Mouse (Mus musculus) small intestine, adult 2 months (tissue): ENCODE data around the gene Mafb. TPM values are rescaled to one million over a fixed set of nuclear protein-coding genes. Genes with fewer than 3 reads are reported as not detected.

Experiments
- H3K27ac ChIP-seq: fragments of 200-500 bp; 2 replicates; pipeline ENCODE4 v1.5.1; 2012; ENCODE audit warnings: low read depth, low read length, control low read depth, inconsistent platforms; ENCODE audit not compliant: insufficient read depth
- H3K27me3 ChIP-seq: fragments of 200-500 bp; 2 replicates; pipeline ENCODE4 v1.6.1; 2012; ENCODE audit warnings: mild to moderate bottlenecking, moderate library complexity, low read length, inconsistent platforms; ENCODE audit not compliant: control insufficient read depth, insufficient read depth
- H3K36me3 ChIP-seq: fragments of 200-500 bp; 2 replicates; pipeline ENCODE4 v1.6.1; 2012; ENCODE audit warnings: mild to moderate bottlenecking, low read length, control low read depth, inconsistent platforms; ENCODE audit not compliant: control insufficient read depth, insufficient read depth
- H3K4me1 ChIP-seq: fragments of 200-500 bp; 2 replicates; pipeline ENCODE4 v1.6.1; 2012; ENCODE audit warnings: low read length, inconsistent platforms, mixed read lengths; ENCODE audit not compliant: control insufficient read depth, insufficient read depth, insufficient read length
- H3K4me3 ChIP-seq: fragments of 200-500 bp; 2 replicates; pipeline ENCODE4 v1.5.1; 2012; ENCODE audit warnings: low read depth, mild to moderate bottlenecking, control low read depth, inconsistent platforms, low read length, moderate library complexity
- CTCF ChIP-seq: fragments of 200-500 bp; IDR thresholded peaks from 2 replicates; pipeline ENCODE4 v1.5.1; 2012; ENCODE audit warnings: low read depth, mild to moderate bottlenecking, control low read depth, inconsistent platforms, low read length, moderate library complexity, mixed read lengths; ENCODE audit not compliant: insufficient replicate concordance, insufficient read length; ENCODE audit errors: extremely low read depth
- POLR2A ChIP-seq: fragments of 200-500 bp; IDR thresholded peaks from 2 replicates; pipeline ENCODE4 v1.6.1; 2012; ENCODE audit warnings: low read depth, mild to moderate bottlenecking, control low read depth, inconsistent platforms, low read length, moderate library complexity
- WGBS: fragments of 180-500 bp; shearing (Covaris S2); methylation state at CpG from one replicate; pipeline ENCODE4 v1.1.7; 2018; 5-methylcytosine and 5-hydroxymethylcytosine counted together
- polyA plus RNA-seq: library from polyadenylated mRNA; depleted of rRNA; stranded (reverse); fragments of >200 nt; gene quantifications from 2 replicates; pipeline ENCODE4 v1.2.3, GENCODE M21; 2012

The Mafb gene
- polyA plus RNA-seq, 1 experiment: 65.6 TPM

- peaks cover 37% of the 10 kb centered on the region; the same call in 1 of the 2 replicates for H3K4me1 ChIP-seq
- WGBS: 45% methylated on average over 2 of the region's 2 CpGs
- no peak for TF ChIP-seq CTCF
- no peak for TF ChIP-seq POLR2A
- no peaks in the 10 kb centered on the region for H3K27me3 ChIP-seq
- no peak overlapping the region for H3K27ac ChIP-seq
- H3K4me3 ChIP-seq: no peak overlapping the region
- no peaks in the 10 kb centered on the region for H3K36me3 ChIP-seq
Observed at GRCm38 (mm10) chr2:160336053-160336452, 30.8 kb downstream of the Mafb start.

GRCm38 (mm10) chr2:160335043-160335442, 31.8 kb downstream of the Mafb start:
- H3K4me3 ChIP-seq: no peak overlapping the region
- H3K27me3 ChIP-seq: no peaks in the 10 kb centered on the region
- WGBS: 0% methylated on average over 1 of the region's 1 CpGs
- H3K27ac ChIP-seq: no peak overlapping the region
- TF ChIP-seq POLR2A (no peak), CTCF (no peak)
- H3K36me3 ChIP-seq: no peaks in the 10 kb centered on the region
- H3K4me1 ChIP-seq: peaks cover 30% of the 10 kb centered on the region; the same call in 1 of the 2 replicates

- Histone ChIP-seq H3K4me1 (peaks cover 25% of the 10 kb centered on the region; the same call in 1 of the 2 replicates), H3K27me3 (no peaks in the 10 kb centered on the region), H3K4me3 (no peak within 1 kb of the TSS), H3K36me3 (no peaks in the 10 kb centered on the region), H3K27ac (peak within 1 kb of the TSS; percentile 96)
- no peak for TF ChIP-seq CTCF
- TF ChIP-seq POLR2A: no peak
- WGBS: 29% methylated on average over 4 of the region's 4 CpGs
Observed at GRCm38 (mm10) chr2:160334111-160334661, 32.7 kb downstream of the Mafb start, which contains the start of gene Gm826. Gene Gm826, minus strand, starts transcription at chr2:160334162.

DNA sequence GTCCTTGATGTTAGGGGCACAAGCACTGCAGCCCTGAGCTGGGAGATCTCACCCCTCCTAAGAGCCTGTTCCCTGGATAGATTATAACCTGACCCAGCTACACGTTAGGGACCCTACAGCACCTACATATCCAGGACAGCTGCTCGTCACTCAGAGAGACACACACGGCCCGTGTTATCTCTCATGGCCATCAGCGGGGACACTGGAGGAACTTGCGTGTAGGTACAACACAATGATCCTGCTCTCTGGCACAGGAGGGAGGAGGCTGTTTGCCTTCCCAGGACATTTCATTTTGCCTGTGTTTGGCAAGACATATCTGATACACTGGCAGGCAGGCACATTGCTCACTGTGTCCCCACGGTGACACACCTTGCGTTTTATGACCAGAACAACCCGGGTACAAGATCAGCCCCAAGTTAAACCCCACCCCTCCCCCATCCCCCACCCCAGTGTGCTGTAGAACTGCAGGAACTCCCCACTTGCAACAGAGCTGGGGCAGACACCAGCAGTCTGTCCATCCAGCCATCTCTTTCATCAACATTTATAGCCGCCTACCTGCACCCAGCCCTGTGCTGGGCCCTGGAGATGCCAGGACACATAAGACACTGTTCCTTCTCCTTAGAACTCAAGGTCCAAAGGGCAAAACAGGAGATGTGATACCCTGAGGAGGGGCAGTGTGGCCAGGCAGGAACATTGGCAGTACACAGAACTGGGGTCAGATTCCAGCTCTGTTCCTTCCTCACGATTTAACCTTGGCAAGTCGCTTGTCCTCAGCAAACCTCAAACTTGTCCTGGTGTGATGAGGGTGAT, 34.1 kb downstream of the Mafb start:
- TF ChIP-seq CTCF: no peak
- peak; percentile 26; the same call in 1 of the 2 replicates for TF ChIP-seq POLR2A
- Histone ChIP-seq H3K27ac (peak overlapping the region; percentile 99), H3K4me1 (peaks cover 25% of the 10 kb centered on the region; the same call in 1 of the 2 replicates), H3K27me3 (no peaks in the 10 kb centered on the region), H3K4me3 (peak overlapping the region; percentile 16; the same call in 1 of the 2 replicates), H3K36me3 (no peaks in the 10 kb centered on the region)
- WGBS: 27% methylated on average over 12 of the region's 12 CpGs

- Histone ChIP-seq H3K27me3 (no peaks in the 10 kb centered on the region), H3K4me3 (no peak overlapping the region), H3K36me3 (no peaks in the 10 kb centered on the region), H3K4me1 (peaks cover 23% of the 10 kb centered on the region; the same call in 1 of the 2 replicates), H3K27ac (no peak overlapping the region)
- TF ChIP-seq POLR2A (no peak), CTCF (no peak)
- 83% methylated on average over 9 of the region's 9 CpGs for WGBS
Observed at GRCm38 (mm10) chr2:160328886-160329285, 38.0 kb downstream of the Mafb start.

GRCm38 (mm10) chr2:160327716-160328115, 39.1 kb downstream of the Mafb start:
- TF ChIP-seq CTCF (no peak), POLR2A (no peak)
- H3K27me3 ChIP-seq: no peaks in the 10 kb centered on the region
- no peak overlapping the region for H3K27ac ChIP-seq
- H3K4me1 ChIP-seq: peaks cover 14% of the 10 kb centered on the region; the same call in 1 of the 2 replicates
- no peak overlapping the region for H3K4me3 ChIP-seq
- no peaks in the 10 kb centered on the region for H3K36me3 ChIP-seq
- WGBS: 83% methylated on average over 4 of the region's 4 CpGs

DNA sequence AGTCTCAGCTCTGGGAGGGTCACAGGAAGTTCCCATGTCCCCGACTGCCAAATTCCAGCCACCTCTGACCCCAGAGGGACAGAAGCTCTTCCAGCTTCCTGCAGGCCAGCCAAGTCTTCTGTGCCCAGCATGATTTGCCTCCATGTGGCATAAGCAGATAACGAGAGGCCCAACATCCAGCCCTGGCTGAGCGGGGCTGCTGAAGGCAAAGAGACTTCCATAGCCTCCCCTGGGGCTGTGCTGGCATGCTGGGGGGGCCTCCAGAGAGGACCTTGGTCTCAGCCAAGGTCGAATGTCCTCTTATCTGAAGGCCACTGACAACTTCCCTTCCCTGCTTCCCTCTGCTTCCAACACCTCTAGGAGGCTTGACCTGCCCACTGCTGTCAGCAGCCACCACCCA, 39.7 kb downstream of the Mafb start:
- no peak overlapping the region for H3K4me3 ChIP-seq
- no peak overlapping the region for H3K27ac ChIP-seq
- WGBS: 47% methylated on average over 4 of the region's 4 CpGs
- no peaks in the 10 kb centered on the region for H3K36me3 ChIP-seq
- peaks cover 12% of the 10 kb centered on the region; the same call in 1 of the 2 replicates for H3K4me1 ChIP-seq
- no peak for TF ChIP-seq CTCF
- no peak for TF ChIP-seq POLR2A
- no peaks in the 10 kb centered on the region for H3K27me3 ChIP-seq
